Mouse (Mus musculus) testis, adult 2 months (tissue): Measurements from ENCODE around the gene Gm21094. TPM values are rescaled to one million over a fixed set of nuclear protein-coding genes. Genes with fewer than 3 reads are reported as not detected.
"Not testable (repeated sequence)": the region's sequence is repeated elsewhere in the genome, so short reads cannot be mapped to it uniquely, and the experiment has no call there.

ENCODE experiments used
- H3K27ac ChIP-seq: fragments of 200-500 bp; 2 replicates; pipeline ENCODE4 v1.5.1; 2012; ENCODE audit warnings: low read depth, low read length; ENCODE audit not compliant: control insufficient read depth, insufficient read depth
- H3K27me3 ChIP-seq: fragments of 200-500 bp; 2 replicates; pipeline ENCODE4 v1.6.1; 2012; ENCODE audit warnings: mild to moderate bottlenecking, low read length, moderate library complexity; ENCODE audit not compliant: control insufficient read depth, insufficient read depth
- H3K36me3 ChIP-seq: fragments of 200-500 bp; 2 replicates; pipeline ENCODE4 v1.6.1; 2012; ENCODE audit warnings: mild to moderate bottlenecking, low read length; ENCODE audit not compliant: control insufficient read depth, insufficient read depth
- H3K4me1 ChIP-seq: fragments of 200-500 bp; 2 replicates; pipeline ENCODE4 v1.6.1; 2012; ENCODE audit warnings: low read length; ENCODE audit not compliant: control insufficient read depth, insufficient read depth
- H3K4me3 ChIP-seq: fragments of 200-500 bp; 2 replicates; pipeline ENCODE4 v1.5.1; 2012; ENCODE audit warnings: low read depth, mild to moderate bottlenecking, low read length, moderate library complexity, mixed read lengths; ENCODE audit not compliant: control insufficient read depth
- polyA plus RNA-seq: library from polyadenylated mRNA; depleted of rRNA; stranded (reverse); fragments of >200 nt; gene quantifications from 2 replicates; pipeline ENCODE4 v1.2.3, GENCODE M21; 2012; rRNA removed

The Gm21094 gene
- 0.15 TPM in 1 of 2 replicates, not detected in the other for polyA plus RNA-seq

- H3K4me3 ChIP-seq, H3K4me1 ChIP-seq, H3K27ac ChIP-seq, H3K27me3 ChIP-seq, H3K36me3 ChIP-seq: not testable (repeated sequence)
These were observed at the start of gene Gm21094 for GRCm38 (mm10) chrY:32620343-32620742. Gene Gm21094, minus strand, starts transcription at chrY:32620443.
